Mouse (Mus musculus) spleen, postnatal 14 days (tissue): Measurements from ENCODE around the gene Dgke.
A peak's percentile ranks its signal among the peaks of the same experiment; 100 is the strongest.
"Not testable (repeated sequence)": the region's sequence is repeated elsewhere in the genome, so short reads cannot be mapped to it uniquely, and the experiment has no call there.

Experiments used
- DNase-seq, 2 experiments: peaks; one replicate each; pipeline ENCODE4 v3.0.0; 2021 to 2022; ENCODE audit warnings: low spot score in 2 of 2

The Dgke gene

DNA sequence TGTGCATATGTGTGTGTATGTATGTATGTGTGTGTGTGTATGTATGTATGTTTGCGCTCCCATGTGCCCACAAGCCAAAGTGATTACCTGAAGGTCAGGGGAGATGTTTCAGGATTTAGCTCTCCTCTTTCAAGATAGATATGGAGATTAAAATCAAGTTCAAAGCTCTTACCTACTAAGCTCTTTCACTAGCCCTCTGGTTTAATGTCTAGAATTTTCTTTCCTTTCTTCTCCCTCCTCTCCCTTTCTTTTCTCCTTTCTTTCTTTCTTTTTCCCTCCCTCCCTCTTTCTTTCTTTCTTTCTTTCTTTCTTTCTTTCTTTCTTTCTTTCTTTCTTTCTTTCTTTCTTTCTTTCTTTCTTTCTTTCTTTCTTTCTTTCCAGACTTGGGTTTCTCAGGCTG is at the start of gene Dgke:
TSS of gene Dgke (minus strand) at position 101 of the 400 bp plus-strand sequence.
- no peak for DNase-seq

GRCm38 (mm10) chr11:89107180-89107807 is 40.6 kb upstream of the Dgke start:
- DNase-seq: no peak

DNA sequence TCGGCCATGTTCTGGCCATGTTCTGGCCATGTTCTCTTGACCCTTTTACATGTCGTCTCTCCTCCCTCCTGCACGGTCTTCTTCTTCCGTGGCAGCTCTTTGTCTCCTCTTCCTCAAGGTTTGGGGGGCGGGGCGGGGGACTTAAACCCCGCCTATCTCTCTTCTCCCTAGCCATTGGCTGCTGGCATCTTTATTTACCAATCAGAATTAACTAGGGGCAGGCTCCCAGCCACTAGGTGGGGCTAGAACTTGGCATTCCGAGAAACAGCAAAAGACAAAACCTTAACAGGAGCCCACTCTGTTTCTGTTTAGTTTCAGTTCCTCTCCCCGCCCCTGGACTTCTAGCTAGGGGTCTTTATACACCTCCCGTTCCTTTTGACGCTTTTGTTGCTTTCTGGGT is 39.2 kb upstream of the Dgke start:
- peak in 1 of 2 experiments; percentile 31 for DNase-seq

GRCm38 (mm10) chr11:89105211-89105610 is 38.6 kb upstream of the Dgke start:
- no peak for DNase-seq

DNA sequence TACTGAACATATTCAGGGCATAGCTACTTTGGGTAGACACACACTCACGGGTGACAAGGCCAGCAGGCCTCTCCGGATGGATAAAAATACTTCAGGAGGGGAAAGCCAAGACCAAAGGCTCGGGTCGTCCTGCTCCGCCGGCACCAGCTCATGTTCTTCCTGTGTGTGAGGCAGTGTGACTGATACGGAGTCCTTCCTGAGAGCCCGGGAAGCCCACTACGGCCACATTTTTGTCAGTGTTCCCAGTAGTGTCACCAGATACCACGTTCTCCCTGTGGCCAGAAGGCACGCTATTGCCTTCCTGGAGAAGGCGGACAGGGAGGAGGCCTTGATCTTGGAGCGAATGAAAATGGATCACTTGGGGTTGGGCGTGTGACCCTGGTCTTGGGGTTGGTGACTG is 36.5 kb upstream of the Dgke start:
- DNase-seq: no peak

DNA sequence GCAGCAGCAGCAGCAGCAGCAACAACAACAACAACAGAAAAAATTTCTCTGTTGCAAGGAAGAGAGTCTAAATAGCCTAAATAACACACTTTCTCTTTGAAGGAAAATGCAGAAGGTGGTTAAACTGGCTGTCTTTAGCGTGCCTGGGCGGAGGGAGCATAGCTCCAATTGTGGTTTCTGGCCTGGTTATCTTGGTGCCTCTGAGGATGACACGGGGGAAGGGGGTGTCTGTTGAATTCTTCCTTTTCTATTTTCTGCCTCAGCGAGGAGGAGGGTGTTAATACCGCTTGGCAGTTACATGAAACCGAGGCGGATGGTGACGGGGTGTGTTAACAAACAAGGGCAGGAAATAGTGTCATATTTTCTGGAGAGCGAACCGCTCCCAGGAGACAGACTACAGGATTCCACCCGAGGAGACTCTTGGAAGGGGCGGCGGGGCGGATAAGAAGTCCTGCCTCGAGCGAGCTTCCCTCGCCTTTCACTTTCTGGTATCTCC is 34.2 kb upstream of the Dgke start:
- DNase-seq: no peak

DNA sequence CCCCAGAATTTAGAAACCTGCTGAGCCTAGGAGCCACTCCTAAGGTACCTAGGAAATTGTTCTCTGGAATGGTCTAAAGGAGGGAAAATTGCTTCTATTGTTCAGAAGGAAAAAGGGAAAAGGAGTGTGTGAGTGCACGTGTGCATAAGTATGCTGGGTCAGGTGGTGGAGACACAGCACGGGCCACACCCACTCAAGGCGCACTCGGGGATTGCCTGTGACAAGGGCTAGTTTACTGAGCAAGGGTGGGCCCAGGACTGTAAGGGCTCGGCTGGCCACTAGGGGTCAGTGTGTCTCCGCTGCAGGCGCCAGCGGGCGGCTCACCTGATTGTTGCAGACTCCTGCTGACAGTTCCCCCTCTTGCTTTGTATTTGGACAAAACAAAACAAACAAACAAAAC is 33.8 kb upstream of the Dgke start:
- peak; percentile 73 to 85 for DNase-seq

DNA sequence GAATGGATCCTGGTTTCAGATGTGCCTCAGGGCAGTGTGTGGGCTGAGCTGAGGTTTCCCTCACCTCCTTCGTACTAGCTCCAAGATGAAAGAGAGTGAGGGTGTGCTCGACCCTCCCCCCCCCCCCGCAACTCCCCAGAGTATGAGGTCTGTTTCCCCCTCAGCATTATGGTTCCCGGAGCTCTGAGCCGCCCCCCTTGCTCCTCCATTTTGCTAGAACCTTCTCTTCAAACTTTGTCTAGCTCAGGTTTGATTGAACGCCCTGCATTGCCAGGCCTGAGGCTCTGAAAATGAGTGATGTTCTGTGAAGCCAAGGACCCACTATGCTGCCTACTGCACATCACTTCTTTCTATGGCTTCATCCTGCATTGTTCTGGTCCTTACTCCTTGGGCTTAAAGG is 32.3 kb upstream of the Dgke start:
- no peak for DNase-seq

DNA sequence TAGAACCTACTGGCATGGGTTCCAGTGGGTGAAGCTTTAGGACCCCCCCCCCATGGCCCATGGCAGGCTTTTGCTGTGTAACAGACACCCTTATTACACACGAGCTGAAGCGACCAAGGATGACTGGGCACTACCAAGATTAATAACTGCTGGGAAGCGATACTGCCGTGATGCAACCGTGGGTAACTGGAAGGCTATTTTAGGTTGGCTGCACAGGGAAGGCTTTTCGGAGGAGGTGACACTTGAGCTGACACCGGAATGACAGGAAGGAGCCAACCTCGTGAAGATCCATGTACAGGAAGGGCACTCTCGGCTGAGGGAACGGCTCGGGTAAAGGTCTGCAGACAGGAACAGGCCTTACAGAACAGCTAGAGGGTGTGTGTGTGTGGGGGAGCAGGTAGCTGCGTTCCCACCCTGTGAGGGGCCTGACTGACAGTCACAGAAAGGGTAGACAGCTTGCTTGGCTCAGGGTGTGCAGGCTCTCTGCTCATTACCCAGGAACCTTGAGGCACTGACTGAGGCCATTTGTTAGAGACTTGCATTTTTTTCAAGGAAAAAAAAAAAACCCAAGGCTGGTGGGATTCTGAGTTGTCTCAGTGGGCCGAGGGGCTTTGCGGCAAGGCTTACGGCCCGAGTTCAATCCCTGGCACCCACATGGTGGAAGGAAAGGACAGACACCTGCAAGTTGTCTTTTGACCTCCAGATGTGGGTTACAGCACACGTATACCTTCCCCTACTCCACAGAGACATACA is 31.6 kb upstream of the Dgke start:
- DNase-seq: no peak

DNA sequence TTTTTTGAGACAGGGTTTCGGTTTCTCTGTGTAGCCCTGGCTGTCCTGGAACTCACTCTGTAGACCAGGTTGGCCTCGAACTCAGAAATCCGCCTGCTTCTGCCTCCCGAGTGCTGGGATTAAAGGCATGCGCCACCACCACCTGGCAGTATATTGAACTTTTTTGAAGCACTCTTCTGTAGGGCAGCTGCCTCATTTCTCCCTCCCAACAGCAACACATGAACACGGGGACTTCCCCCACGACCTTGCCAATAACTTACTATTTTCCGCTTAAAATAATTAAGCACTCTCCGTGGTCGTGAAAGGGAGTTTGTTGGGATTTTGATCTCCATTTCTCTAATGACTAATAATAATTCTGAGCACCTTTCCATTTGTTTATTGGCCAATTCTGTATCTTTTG is 30.6 kb upstream of the Dgke start:
- not testable (repeated sequence) for DNase-seq

GRCm38 (mm10) chr11:89095306-89095705 is 28.7 kb upstream of the Dgke start:
- DNase-seq: no peak

DNA sequence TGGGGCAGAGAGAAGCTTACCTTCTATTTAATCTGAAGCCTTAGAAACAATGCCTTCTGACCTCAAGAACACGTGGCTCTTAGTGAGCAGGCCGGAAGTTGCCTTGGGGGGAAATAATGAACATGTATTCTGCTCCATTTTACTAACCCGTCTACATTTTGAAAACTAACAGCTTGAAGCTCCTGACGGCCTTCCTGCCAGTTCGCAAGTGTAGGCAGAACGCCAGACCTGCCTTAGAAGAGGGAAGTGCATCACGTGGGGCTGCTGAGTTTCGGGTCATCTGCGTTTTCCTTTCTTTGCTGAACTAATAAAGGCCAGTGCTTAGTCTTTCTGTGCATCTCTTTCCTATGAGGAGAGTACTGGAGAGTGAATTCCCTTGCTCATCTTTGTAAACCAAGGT is 26.1 kb upstream of the Dgke start:
- peak; percentile 23 to 41 for DNase-seq

DNA sequence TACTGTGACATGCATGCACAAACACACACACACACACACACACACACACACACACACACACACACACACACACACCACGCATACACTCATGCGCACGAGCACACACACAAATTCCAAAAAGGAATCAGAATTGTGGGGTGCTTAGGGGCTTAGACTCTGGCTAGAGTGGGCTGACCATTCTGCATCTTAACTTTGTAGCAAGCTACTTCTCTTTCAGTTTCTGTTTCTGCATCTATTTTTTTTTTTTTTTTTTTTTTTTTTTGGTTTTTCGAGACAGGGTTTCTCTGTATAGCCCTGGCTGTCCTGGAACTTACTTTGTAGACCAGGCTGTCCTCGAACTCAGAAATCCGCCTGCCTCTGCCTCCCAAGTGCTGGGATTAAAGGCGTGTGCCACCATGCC is 23.7 kb upstream of the Dgke start:
- DNase-seq: not testable (repeated sequence)

DNA sequence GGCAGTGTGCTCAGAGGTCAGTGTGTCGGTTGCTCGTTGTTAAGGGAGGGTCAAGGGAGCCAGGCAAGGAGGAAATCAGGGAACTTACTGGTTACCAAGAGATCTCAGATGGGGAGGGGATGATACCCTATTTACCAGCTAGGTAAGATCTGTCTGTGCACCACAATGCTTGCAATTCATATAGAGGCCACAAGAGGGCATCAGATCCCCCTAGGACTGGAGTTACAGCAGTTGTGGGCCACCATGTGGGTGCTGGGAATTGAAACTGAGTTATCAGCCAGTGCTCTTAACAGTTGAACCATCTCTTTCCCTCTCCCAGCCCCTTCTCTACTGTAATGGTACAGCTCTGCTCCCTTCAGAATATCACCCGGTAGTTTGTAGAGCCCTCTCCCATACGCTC is 22.1 kb upstream of the Dgke start:
- no peak for DNase-seq

DNA sequence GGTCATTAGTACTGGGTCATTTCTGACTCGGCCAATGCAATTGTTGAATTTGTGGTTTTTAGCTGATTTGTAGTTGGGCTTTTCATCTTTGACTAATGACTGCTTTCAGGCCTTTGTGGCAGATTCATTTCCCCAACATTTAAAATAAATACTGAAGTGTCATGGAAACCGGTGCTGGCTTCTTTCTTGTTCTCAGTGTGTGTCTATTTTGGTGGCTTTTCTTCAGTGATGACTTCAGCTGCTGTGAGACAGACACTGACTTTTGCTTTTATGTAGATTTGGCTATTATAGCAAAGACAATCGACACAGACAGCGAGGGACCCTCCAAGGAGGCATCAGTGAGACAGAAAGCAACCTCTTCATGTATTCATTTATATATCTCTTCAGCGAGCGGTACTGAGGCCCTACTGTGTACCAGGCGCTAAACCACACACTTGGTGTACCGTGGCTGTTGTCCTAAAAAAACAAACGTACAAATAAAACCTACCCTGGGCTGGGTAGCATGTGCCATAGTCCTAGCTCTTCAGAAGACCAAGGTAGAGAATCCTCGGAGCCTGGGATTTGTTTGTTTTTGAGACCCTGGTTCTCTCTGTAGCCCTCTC is 19.7 kb upstream of the Dgke start:
- DNase-seq: no peak

DNA sequence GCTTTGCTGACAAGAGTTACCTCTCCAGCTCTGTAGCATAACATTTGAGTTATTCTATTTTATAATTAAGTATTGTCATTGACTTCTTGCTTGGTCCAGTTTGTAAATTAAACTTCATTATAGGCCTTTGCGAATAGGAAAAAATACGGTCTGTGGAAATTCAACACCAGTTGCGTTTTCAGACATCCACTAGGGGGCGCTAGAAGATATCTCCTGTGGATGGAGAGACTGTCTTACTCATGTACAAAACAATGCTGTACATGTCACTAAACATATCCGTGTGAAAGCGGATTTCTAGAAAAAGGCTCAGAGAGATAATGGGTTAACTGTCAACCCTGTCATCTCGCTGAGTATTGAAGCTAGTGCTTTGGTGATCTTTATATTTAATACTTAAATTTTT is 18.0 kb upstream of the Dgke start:
- DNase-seq: peak in 1 of 2 experiments; percentile 43

- not testable (repeated sequence) for DNase-seq
These were observed 16.0 kb upstream of the Dgke start for GRCm38 (mm10) chr11:89082691-89083090.

DNA sequence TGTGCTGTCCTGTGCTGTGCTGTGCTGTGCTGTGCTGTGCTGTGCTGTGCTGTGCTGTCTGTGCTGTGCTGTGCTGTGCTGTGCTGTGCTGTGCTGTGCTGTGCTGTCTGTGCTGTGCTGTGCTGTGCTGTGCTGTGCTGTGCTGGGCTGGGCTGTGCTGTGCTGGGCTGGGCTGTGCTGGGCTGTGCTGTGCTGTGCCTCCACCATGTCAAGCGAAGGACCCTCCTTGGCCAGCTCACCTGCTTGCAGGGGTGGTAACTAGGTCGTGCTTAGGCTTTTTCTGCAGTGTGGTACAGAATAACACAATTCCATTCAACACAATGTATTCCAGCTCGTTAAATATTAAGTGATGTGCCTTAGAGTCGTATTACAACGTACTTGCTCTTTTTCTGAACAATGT is 15.3 kb upstream of the Dgke start:
- DNase-seq: not testable (repeated sequence)

- peak in 1 of 2 experiments; percentile 36 for DNase-seq
These were observed 12.5 kb upstream of the Dgke start for GRCm38 (mm10) chr11:89078996-89079680.

DNA sequence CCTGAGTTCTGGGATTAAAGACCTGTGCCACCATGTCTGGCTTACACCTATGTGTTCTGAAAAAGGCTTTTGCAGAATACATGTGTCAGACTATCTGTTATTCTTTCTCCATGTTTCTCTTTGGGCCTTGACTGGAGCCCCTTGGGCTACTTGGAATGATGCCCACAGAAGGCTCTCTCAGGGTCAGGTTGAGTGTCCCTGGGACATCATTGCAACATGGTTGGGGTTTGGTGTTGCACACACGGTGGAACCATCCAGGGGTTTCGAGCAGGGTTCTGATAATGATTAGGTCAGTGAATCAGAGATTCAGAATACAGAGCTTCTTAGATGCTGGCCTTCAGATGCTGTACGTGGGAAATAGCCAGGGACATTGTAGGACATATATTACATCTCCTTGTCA is 11.7 kb upstream of the Dgke start:
- DNase-seq: no peak

GRCm38 (mm10) chr11:89077601-89078000 is 11.0 kb upstream of the Dgke start:
- no peak for DNase-seq

DNA sequence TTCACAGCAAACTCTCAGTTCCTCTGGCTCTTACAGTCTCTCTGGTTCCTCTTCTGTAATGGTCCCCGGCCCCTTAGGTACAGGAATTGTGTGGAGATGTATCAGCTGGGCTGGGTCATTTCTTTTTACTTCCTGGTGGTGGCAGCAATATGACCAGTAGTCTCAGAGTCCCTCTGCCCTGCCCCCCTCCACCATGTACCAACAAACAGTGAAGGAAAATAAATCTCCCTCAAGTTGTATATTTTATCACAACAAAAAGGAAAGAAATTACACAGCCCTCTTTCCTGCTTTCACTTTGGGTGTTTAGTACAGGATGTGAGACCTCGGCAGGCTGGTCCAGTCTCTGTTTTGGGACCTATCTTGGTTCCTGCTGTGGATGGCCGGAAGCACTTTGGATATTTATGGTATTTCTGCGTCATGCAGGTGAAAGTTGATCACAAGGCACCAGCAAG is 9.7 kb upstream of the Dgke start:
- no peak for DNase-seq
